Mouse (Mus musculus) CH12.LX (cell line): ENCODE results near the gene Fam198a. TPM values are rescaled to one million over a fixed set of nuclear protein-coding genes. Genes with fewer than 3 reads are reported as not detected.

Experiments used
- DNase-seq: peaks from one replicate; pipeline ENCODE4 v3.0.0-alpha.2; 2013; ENCODE audit errors: extremely low read depth
- H3K27ac ChIP-seq: 2 replicates; pipeline ENCODE4 v1.5.1; 2012; ENCODE audit warnings: low read depth, mild to moderate bottlenecking, control low read depth, moderate library complexity; ENCODE audit not compliant: insufficient read depth
- H3K27me3 ChIP-seq: replicated peaks from 2 replicates; pipeline ENCODE3; 2012; ENCODE audit warnings: inconsistent platforms
- H3K36me3 ChIP-seq, 2 experiments: replicated peaks in 1 of 2; 2 replicates each; pipeline versions ENCODE3 to v1.6.1; 2012; ENCODE audit warnings: inconsistent platforms in 1 of 2, low read length in 1 of 2, mild to moderate bottlenecking in 1 of 2, mixed read lengths in 1 of 2, moderate library complexity in 1 of 2; ENCODE audit not compliant: control insufficient read depth in 1 of 2, insufficient read depth in 1 of 2
- H3K4me1 ChIP-seq, 2 experiments: 2 replicates each; pipeline ENCODE4 v1.6.1; 2012; ENCODE audit warnings: inconsistent platforms in 1 of 2, moderate library complexity in 1 of 2; ENCODE audit not compliant: insufficient read depth in 2 of 2, control insufficient read depth in 1 of 2
- H3K4me2 ChIP-seq: 2 replicates; pipeline ENCODE4 v1.6.1; 2012; ENCODE audit warnings: low read depth, mild to moderate bottlenecking, control low read depth; ENCODE audit not compliant: poor library complexity, insufficient read depth, severe bottlenecking
- H3K4me3 ChIP-seq, 3 experiments: fragments of 150-350 bp in 1 of 3; sonication (generic) in 1 of 3; replicated peaks in 1 of 3; 2 replicates each; pipeline versions ENCODE3 to v1.5.1; 2011 to 2012; ENCODE audit warnings: low read depth in 2 of 3, low read length in 2 of 3, mild to moderate bottlenecking in 2 of 3, moderate library complexity in 2 of 3, control low read depth in 1 of 3, improper control_type of control experiment in 1 of 3, inconsistent platforms in 1 of 3, mixed read lengths in 1 of 3; ENCODE audit not compliant: poor library complexity in 1 of 3
- H3K79me2 ChIP-seq: replicated peaks from 2 replicates; pipeline ENCODE4 v1.6.1; 2012; ENCODE audit warnings: mild to moderate bottlenecking, moderate library complexity; ENCODE audit not compliant: control insufficient read depth, poor library complexity, insufficient read depth, severe bottlenecking; ENCODE audit errors: extremely low read depth
- H3K9ac ChIP-seq: 2 replicates; pipeline ENCODE4 v1.6.1; 2012; ENCODE audit warnings: low read depth, mild to moderate bottlenecking, control low read depth, moderate library complexity; ENCODE audit not compliant: insufficient read depth
- H3K9me3 ChIP-seq: replicated peaks from 2 replicates; pipeline ENCODE3; 2012; ENCODE audit warnings: low read length, inconsistent platforms, mixed read lengths
- CHD1 ChIP-seq: IDR thresholded peaks from 2 replicates; pipeline ENCODE4 v1.6.1; 2012; ENCODE audit warnings: low read depth, low read length, improper control_type of control experiment, inconsistent platforms
- CHD2 ChIP-seq: IDR thresholded peaks from 2 replicates; pipeline ENCODE4 v1.6.1; 2011; ENCODE audit warnings: low read length, improper control_type of control experiment
- CTCF ChIP-seq, 2 experiments: IDR thresholded peaks in 1 of 2; conservative IDR thresholded peaks in 1 of 2; 2 replicates each; pipeline ENCODE4 v1.5.1; 2011 to 2012; ENCODE audit warnings: low read depth in 2 of 2, low read length in 2 of 2, improper control_type of control experiment in 1 of 2, inconsistent platforms in 1 of 2, mild to moderate bottlenecking in 1 of 2, moderate library complexity in 1 of 2
- E2F4 ChIP-seq: IDR thresholded peaks from 2 replicates; pipeline ENCODE4 v1.6.1; 2011; ENCODE audit warnings: low read depth, low read length, improper control_type of control experiment; ENCODE audit not compliant: insufficient replicate concordance
- ELF1 ChIP-seq: IDR thresholded peaks from 2 replicates; pipeline ENCODE4 v1.6.1; 2014; ENCODE audit warnings: low read depth, mild to moderate bottlenecking, inconsistent platforms, low read length, improper control_type of control experiment
- EP300 ChIP-seq: IDR thresholded peaks from 2 replicates; pipeline ENCODE4 v1.6.1; 2011; ENCODE audit warnings: low read length, improper control_type of control experiment
- GABPA ChIP-seq: IDR thresholded peaks from 2 replicates; pipeline ENCODE4 v1.6.1; 2012; ENCODE audit warnings: low read depth, low read length, improper control_type of control experiment, inconsistent platforms; ENCODE audit not compliant: insufficient replicate concordance
- HCFC1 ChIP-seq: IDR thresholded peaks from 2 replicates; pipeline ENCODE4 v1.6.1; 2012; ENCODE audit warnings: low read depth, mild to moderate bottlenecking, inconsistent platforms, low read length, improper control_type of control experiment
- KAT2A ChIP-seq: IDR thresholded peaks from 2 replicates; pipeline ENCODE4 v1.6.1; 2012; ENCODE audit warnings: low read length, improper control_type of control experiment, inconsistent platforms; ENCODE audit not compliant: insufficient replicate concordance
- MAZ ChIP-seq: IDR thresholded peaks from 2 replicates; pipeline ENCODE4 v1.6.1; 2012; ENCODE audit warnings: low read depth, mild to moderate bottlenecking, inconsistent platforms, low read length, improper control_type of control experiment, moderate library complexity
- MEF2A ChIP-seq: IDR thresholded peaks from 2 replicates; pipeline ENCODE4 v1.6.1; 2014; ENCODE audit warnings: low read depth, mild to moderate bottlenecking, inconsistent platforms, low read length, improper control_type of control experiment, borderline replicate concordance
- NRF1 ChIP-seq: IDR thresholded peaks from 2 replicates; pipeline ENCODE4 v1.6.1; 2014; ENCODE audit warnings: low read depth, mild to moderate bottlenecking, inconsistent platforms, low read length, improper control_type of control experiment, moderate library complexity
- POLR2A ChIP-seq: IDR thresholded peaks from 2 replicates; pipeline ENCODE4 v1.6.1; 2011; ENCODE audit warnings: low read depth, mild to moderate bottlenecking, improper control_type of control experiment, low read length
- SMC3 ChIP-seq: IDR thresholded peaks from 2 replicates; pipeline ENCODE4 v1.6.1; 2011; ENCODE audit warnings: low read depth, low read length, improper control_type of control experiment
- USF1 ChIP-seq: IDR thresholded peaks from 2 replicates; pipeline ENCODE4 v1.6.1; 2014; ENCODE audit warnings: low read depth, mild to moderate bottlenecking, inconsistent platforms, low read length, improper control_type of control experiment
- dilution Hi-C: fragments of 300-500 bp; cut with MboI; formaldehyde crosslinking; loops from 2 replicates; pipeline ENCODE4 v1.14.3; 2020; ENCODE audit warnings: low sequenced_read_pairs; ENCODE audit not compliant: extremely low pct_unique_long_range_greater_than_20kb, extremely low pct_ligation_motif_present
- in situ Hi-C: fragments of 300-500 bp; cut with MboI; formaldehyde crosslinking; loops from 3 replicates; pipeline ENCODE4 v1.14.3; 2019; ENCODE audit warnings: low sequenced_read_pairs, low pct_ligation_motif_present, low pct_unique_long_range_greater_than_20kb, mixed read lengths
- polyA plus RNA-seq: library from polyadenylated mRNA; unstranded; fragments of >175 nt; gene quantifications from 2 replicates; pipeline ENCODE4 v1.2.1, GENCODE M21; 2012; ENCODE audit warnings: low read depth; ENCODE audit not compliant: insufficient read length
- total RNA-seq, 2 experiments: library from RNA; depleted of rRNA; stranded (reverse); fragments of 300-350 nt in 1 of 2; fragments of >200 nt in 1 of 2; gene quantifications; 2 replicates each; pipeline ENCODE4 v1.2.3; 2012 to 2014

The Fam198a gene
- total and polyA plus RNA-seq, 3 experiments: 0.40 to 0.93 (median 0.59) TPM

DNA sequence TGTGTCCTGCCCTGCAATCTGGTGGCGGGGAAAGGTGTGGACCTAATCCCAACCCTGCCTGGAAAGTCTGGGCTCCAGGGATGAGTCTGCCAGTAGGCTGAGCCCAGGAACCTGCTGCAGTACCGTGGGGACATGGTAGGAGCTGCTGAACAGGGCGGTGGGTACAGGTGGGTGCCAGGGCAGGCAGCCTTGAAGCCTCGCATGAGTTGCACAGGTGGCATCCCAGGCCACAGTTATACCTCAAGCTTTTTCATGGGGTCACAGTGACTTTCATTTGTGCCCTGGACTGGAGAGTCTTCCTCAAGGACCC is 281 bp downstream of the Fam198a start:
- H3K4me1 ChIP-seq: no peaks in the 10 kb centered on the region
- in situ Hi-C loops: no loop called here
- no peaks in the 10 kb centered on the region for H3K79me2 ChIP-seq
- TF ChIP-seq USF1: no peak
- no peak for TF ChIP-seq POLR2A
- no peak for TF ChIP-seq E2F4
- TF ChIP-seq MAZ: no peak
- TF ChIP-seq SMC3: no peak
- no peak for TF ChIP-seq CTCF (conservative IDR thresholded peaks at IDR 0.05 in 1 of 2, IDR thresholded peaks at IDR 0.05 in 1 of 2; ENCODE audit: low read depth in 2 of 2, low read length in 2 of 2)
- TF ChIP-seq GABPA: no peak
- no peak for TF ChIP-seq MEF2A
- no peak for TF ChIP-seq KAT2A
- TF ChIP-seq EP300: no peak
- TF ChIP-seq ELF1: no peak
- no peak for TF ChIP-seq CHD2
- TF ChIP-seq, all 38 proteins: peak for 0
- Histone ChIP-seq H3K4me2 (no peak overlapping the region), H3K27me3 (no peaks in the 10 kb centered on the region), H3K4me3 (no peak overlapping the region), H3K9ac (no peak overlapping the region), H3K27ac (no peak overlapping the region), H3K9me3 (no peaks in the 10 kb centered on the region), H3K36me3 (peaks cover 16 to 35% of the 10 kb centered on the region in 2 experiments)
- no peak for DNase-seq
- dilution Hi-C loops: no loop called here

DNA sequence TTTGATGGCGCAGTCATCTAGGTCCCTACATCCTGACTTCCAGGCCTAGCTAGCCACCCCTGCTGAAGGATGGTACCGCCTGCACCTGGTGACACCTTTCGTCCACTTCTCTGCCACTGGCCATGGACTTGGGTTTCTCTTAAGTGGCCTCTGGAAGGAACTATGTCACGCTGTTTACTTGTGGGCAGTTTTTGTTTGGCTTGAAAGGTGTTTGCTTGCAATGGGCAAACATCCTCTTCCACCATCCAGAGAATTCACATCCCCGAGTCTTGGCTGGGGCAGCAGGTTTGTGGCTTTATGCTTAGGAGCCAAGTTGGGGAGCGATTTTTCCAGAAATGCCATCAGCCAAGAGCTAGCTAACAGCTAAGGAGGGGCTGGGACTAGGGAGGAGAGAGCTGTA is 1.8 kb downstream of the Fam198a start:
- Histone ChIP-seq H3K79me2 (no peaks in the 10 kb centered on the region), H3K9me3 (no peaks in the 10 kb centered on the region), H3K27me3 (no peaks in the 10 kb centered on the region), H3K27ac (no peak overlapping the region), H3K9ac (no peak overlapping the region), H3K4me3 (no peak overlapping the region), H3K4me2 (no peak overlapping the region), H3K4me1 (peaks cover 0 to 3% of the 10 kb centered on the region in 2 experiments; a peak in 2 of 4 replicates), H3K36me3 (peaks cover 3 to 26% of the 10 kb centered on the region in 2 experiments)
- no peak for TF ChIP-seq KAT2A
- in situ Hi-C loops (no loop called here), dilution Hi-C loops (no loop called here)
- no peak for DNase-seq

DNA sequence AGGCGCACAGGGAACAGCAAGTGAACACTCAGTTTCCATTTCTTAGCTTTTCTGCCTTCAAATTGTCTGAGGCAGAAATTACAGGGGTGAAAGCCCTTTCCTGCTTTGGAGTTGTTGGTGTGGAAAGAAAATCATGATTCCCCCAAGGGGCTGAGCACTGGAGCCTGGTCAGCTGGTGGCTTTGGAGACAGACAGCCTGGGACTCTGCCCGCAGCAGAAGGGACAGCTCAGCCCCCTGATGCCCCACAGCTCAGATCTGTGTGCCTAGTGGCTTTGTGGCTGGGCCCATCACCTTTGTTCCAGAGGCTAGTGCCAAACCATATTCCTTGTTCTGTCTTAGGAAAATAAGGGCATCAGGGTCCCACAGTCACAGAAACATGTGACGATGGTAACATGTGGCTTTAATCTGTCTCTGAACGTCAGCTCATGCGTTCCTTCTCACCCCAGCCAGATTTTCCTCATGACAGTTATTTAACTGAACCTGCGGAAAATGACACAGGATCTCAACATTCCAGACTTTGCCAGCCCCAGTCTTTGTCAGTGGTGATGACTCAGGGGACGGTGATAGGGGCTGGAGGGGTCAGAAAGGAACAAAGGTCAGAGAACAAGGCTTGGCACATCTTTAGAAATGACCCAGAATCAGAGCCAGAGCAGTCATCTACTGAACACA is 9.3 kb downstream of the Fam198a start:
- no peak overlapping the region for H3K27ac ChIP-seq
- TF ChIP-seq KAT2A (no peak), HCFC1 (no peak), CHD1 (no peak), NRF1 (no peak)
- TF ChIP-seq, all 38 proteins: peak for 0
- Histone ChIP-seq H3K4me3 (no peak overlapping the region), H3K4me2 (no peak overlapping the region), H3K9ac (no peak overlapping the region), H3K36me3 (peaks cover 0 to 4% of the 10 kb centered on the region in 2 experiments), H3K9me3 (no peaks in the 10 kb centered on the region), H3K79me2 (no peaks in the 10 kb centered on the region), H3K27me3 (no peaks in the 10 kb centered on the region), H3K4me1 (peaks cover 11 to 20% of the 10 kb centered on the region in 2 experiments)
- dilution Hi-C loops: no loop called here
- no peak for DNase-seq
- in situ Hi-C loops: no loop called here
